Mouse (Mus musculus): ENCODE measurements around the gene Brk1. TPM values are rescaled to one million over a fixed set of nuclear protein-coding genes. Genes with fewer than 3 reads are reported as not detected.

Gene Brk1
- polyA plus RNA-seq (2015; fragmentation: Nextera tagmentation; extraction: Ambion mirVana): 288 and 295 TPM in 2 replicates

GRCm38 (mm10) chr6:113604432-113605223 is at the start of gene Brk1:
Gene Brk1, plus strand, starts transcription at chr6:113604772.

GRCm38 (mm10) chr6:113600543-113601139 is 3.9 kb upstream of the Brk1 start, which contains the start of gene Fancd2os:
Gene Fancd2os, minus strand, starts transcription at chr6:113600715.

GRCm38 (mm10) chr6:113623941-113624751 is 19.6 kb downstream of the Brk1 start, which contains the start of gene Vhl:
Gene Vhl, plus strand, starts transcription at chr6:113623959.

GRCm38 (mm10) chr6:113638302-113639040 is 33.9 kb downstream of the Brk1 start, which contains the start of gene Irak2:
Gene Irak2, plus strand, starts transcription at chr6:113638467.

Other genes starting within 250 kb of the Brk1 start
- gene Tada3, start 226.9 kb upstream of the Brk1 start, polyA plus RNA-seq (2015; fragmentation: Nextera tagmentation; extraction: Ambion mirVana): 58.7 and 61.9 TPM in 2 replicates
- 448 and 455 TPM in 2 replicates for gene Arpc4, start 226.7 kb upstream of the Brk1 start, polyA plus RNA-seq (2015; fragmentation: Nextera tagmentation; extraction: Ambion mirVana)
- 9.1 and 10.6 TPM in 2 replicates for gene Ttll3, start 215.5 kb upstream of the Brk1 start, polyA plus RNA-seq (2015; fragmentation: Nextera tagmentation; extraction: Ambion mirVana)
- 24.3 and 25.1 TPM in 2 replicates for gene Rpusd3, start 185.4 kb upstream of the Brk1 start, polyA plus RNA-seq (2015; fragmentation: Nextera tagmentation; extraction: Ambion mirVana)
- 0.17 and 0.70 TPM in 2 replicates for gene Cidec, start 169.0 kb upstream of the Brk1 start, polyA plus RNA-seq (2015; fragmentation: Nextera tagmentation; extraction: Ambion mirVana)
- 100 and 112 TPM in 2 replicates for gene Jagn1, start 162.2 kb upstream of the Brk1 start, polyA plus RNA-seq (2015; fragmentation: Nextera tagmentation; extraction: Ambion mirVana)
- 0.50 and 0.71 TPM in 2 replicates for gene Il17re, start 146.3 kb upstream of the Brk1 start, polyA plus RNA-seq (2015; fragmentation: Nextera tagmentation; extraction: Ambion mirVana)
- gene Il17rc, start 133.3 kb upstream of the Brk1 start, polyA plus RNA-seq (2015; fragmentation: Nextera tagmentation; extraction: Ambion mirVana): 7.8 and 8.7 TPM in 2 replicates
- gene Creld1, start 121.5 kb upstream of the Brk1 start, polyA plus RNA-seq (2015; fragmentation: Nextera tagmentation; extraction: Ambion mirVana): 75.1 and 83.7 TPM in 2 replicates
- 12.6 and 14.9 TPM in 2 replicates for gene Prrt3, start 102.8 kb upstream of the Brk1 start, polyA plus RNA-seq (2015; fragmentation: Nextera tagmentation; extraction: Ambion mirVana)
- gene Emc3, start 73.1 kb upstream of the Brk1 start, polyA plus RNA-seq (2015; fragmentation: Nextera tagmentation; extraction: Ambion mirVana): 116 and 117 TPM in 2 replicates
- gene Fancd2, start 73.1 kb upstream of the Brk1 start, polyA plus RNA-seq (2015; fragmentation: Nextera tagmentation; extraction: Ambion mirVana): 0.81 and 1.0 TPM in 2 replicates
- 0.25 TPM in 2 replicates for gene Fancd2os, start 4.1 kb upstream of the Brk1 start, polyA plus RNA-seq (2015; fragmentation: Nextera tagmentation; extraction: Ambion mirVana)
- 66.9 and 69.9 TPM in 2 replicates for gene Vhl, start 19.2 kb downstream of the Brk1 start, polyA plus RNA-seq (2015; fragmentation: Nextera tagmentation; extraction: Ambion mirVana)
- gene Irak2, start 33.7 kb downstream of the Brk1 start, polyA plus RNA-seq (2015; fragmentation: Nextera tagmentation; extraction: Ambion mirVana): 2.4 TPM in 2 replicates
- gene Tatdn2, start 92.3 kb downstream of the Brk1 start, polyA plus RNA-seq (2015; fragmentation: Nextera tagmentation; extraction: Ambion mirVana): 1.2 and 1.7 TPM in 2 replicates
- gene Ghrl, start 115.1 kb downstream of the Brk1 start, polyA plus RNA-seq (2015; fragmentation: Nextera tagmentation; extraction: Ambion mirVana): not detected in 2 replicates
- 174 and 178 TPM in 2 replicates for gene Sec13, start 136.0 kb downstream of the Brk1 start, polyA plus RNA-seq (2015; fragmentation: Nextera tagmentation; extraction: Ambion mirVana)

Measured in neural tube, postnatal 0 days (tissue).